In genomic region chr9:98030715-98031114, GRCm38 (mm10) we compare ENCODE assay signal across 9 mouse cellular contexts. TPM values are rescaled to one million over a fixed set of nuclear protein-coding genes. Genes with fewer than 3 reads are reported as not detected.
A peak's percentile ranks its signal among the peaks of the same experiment; 100 is the strongest.
DNase-seq lines count a peak whose midpoint lies in the region; ATAC-seq and TF ChIP-seq lines count a peak whose summit lies in the region.
"Had no signal": no experiment of that assay in that cellular context is flagged by ENCODE, and none has a peak within 500 bp of the region (broad histone marks: within the 10 kb centered on the region; RNA-seq: fewer than 3 reads in every experiment).

No protein-coding gene starts in this region.

- peaks cover 12% of the 10 kb centered on the region for H3K27me3 ChIP-seq in forebrain, embryonic 14.5 days (replicated peaks; ENCODE audit: control insufficient read depth, insufficient read depth, low read length)
- peaks cover 47% of the 10 kb centered on the region for H3K27me3 ChIP-seq in forebrain, embryonic 12.5 days
- H3K27me3 ChIP-seq: CH12.LX had no signal

- 0 out of 2 replicates have a peak overlapping the region, but pooled peaks have one; percentile 2 for H3K9ac ChIP-seq in forebrain, embryonic 14.5 days (ENCODE audit: low read length)
- H3K9ac ChIP-seq in forebrain, embryonic 12.5 days, result no peak overlapping the region

- H3K4me2 ChIP-seq in forebrain, embryonic 14.5 days (ENCODE audit: low read length), result 0 out of 2 replicates have a peak overlapping the region, but pooled peaks have one; percentile 10
- no peak overlapping the region for H3K4me2 ChIP-seq in forebrain, embryonic 12.5 days

- intact Hi-C loops in left cerebral cortex, adult 2 months (cut with DNase I), result loop anchor here (5.0 to 10.0 kb wide), 7 partner anchors 102 to 576 kb away; no protein-coding TSS in a partner anchor

- H3K4me3 ChIP-seq in forebrain, embryonic 14.5 days (ENCODE audit: low read depth, low read length), result no peak overlapping the region
- no peak overlapping the region for H3K4me3 ChIP-seq in forebrain, embryonic 12.5 days (replicated peaks)
- H3K4me3 ChIP-seq in left cerebral cortex, adult 2 months, result peak overlapping the region; percentile 69

- H3K36me3 ChIP-seq in forebrain, embryonic 14.5 days (ENCODE audit: control insufficient read depth, insufficient read depth, low read length), result no peaks in the 10 kb centered on the region
- H3K36me3 ChIP-seq in forebrain, embryonic 12.5 days (replicated peaks), result no peaks in the 10 kb centered on the region

- H3K27ac ChIP-seq in forebrain, embryonic 14.5 days (ENCODE audit: low read depth, low read length), result no peak overlapping the region
- H3K27ac ChIP-seq in forebrain, embryonic 12.5 days, result no peak overlapping the region
- no peak overlapping the region; the same call in 1 of the 2 replicates for H3K27ac ChIP-seq in left cerebral cortex, adult 2 months

- no peak for ATAC-seq in forebrain, embryonic 14.5 days
- no peak for ATAC-seq in forebrain, embryonic 12.5 days (ENCODE audit: low FRiP score)
- no peak for ATAC-seq in frontal cortex, adult (ENCODE audit: low TSS enrichment)

- TF ChIP-seq CTCF in left cerebral cortex, adult 2 months (IDR thresholded peaks at IDR 0.05), result peak; percentile 92

- peak; percentile 41 for DNase-seq in forebrain, embryonic 14.5 days (ENCODE audit: low spot score)
- peak in 1 of 2 experiments; percentile 36 for DNase-seq in left cerebral cortex, adult 2 months (ENCODE audit: extremely low spot score in 1 of 2, low spot score in 2 of 2)
- DNase-seq in left cerebral cortex, adult 11 months (ENCODE audit: low spot score), result no peak
- peak; percentile 45 for DNase-seq in brain, adult 2 months (ENCODE audit: low read depth, low spot score)
- peak; percentile 22 to 38 for DNase-seq in kidney, postnatal 4 days
- no peak for DNase-seq in urinary bladder, postnatal 36 days (ENCODE audit: low spot score in 2 of 2)

- WGBS in forebrain, embryonic 14.5 days, result 12% methylated on average over 2 of the region's 2 CpGs
- WGBS in forebrain, embryonic 12.5 days, result 17% methylated on average over 2 of the region's 2 CpGs

- H3K4me1 ChIP-seq in forebrain, embryonic 14.5 days (ENCODE audit: control insufficient read depth, insufficient read depth, low read length), result peaks cover 8% of the 10 kb centered on the region
- H3K4me1 ChIP-seq in forebrain, embryonic 12.5 days, result peaks cover 13% of the 10 kb centered on the region

- H3K9me3 ChIP-seq in forebrain, embryonic 14.5 days (replicated peaks; ENCODE audit: control insufficient read depth, low read length), result no peaks in the 10 kb centered on the region
- no peaks in the 10 kb centered on the region for H3K9me3 ChIP-seq in forebrain, embryonic 12.5 days

RNA-seq across cellular contexts. Expression of gene Clstn2, which starts 2.3 kb away (rescaled TPM):
- 7.5 and 12.0 TPM in 2 replicates for polyA plus RNA-seq in forebrain, embryonic 14.5 days (2014; fragmentation: Nextera tagmentation; extraction: Ambion mirVana)
- 2.8 and 3.1 TPM in 2 replicates for polyA plus RNA-seq in forebrain, embryonic 12.5 days (2016; fragmentation: Nextera tagmentation; extraction: Ambion mirVana)
- total RNA-seq in left cerebral cortex, adult 2 months (2021), result 10 to 100 TPM; 75.6 to 83.7 TPM
- total RNA-seq: CH12.LX had no signal

Comparison
In these comparisons a context has a peak if more than half of its experiments do, and no peak if none do; other contexts are left out.
1. DNase-seq: peak in forebrain, embryonic 14.5 days (single experiment), brain, adult 2 months (single experiment) and kidney, postnatal 4 days (2 of 2); none in left cerebral cortex, adult 11 months (single experiment) and urinary bladder, postnatal 36 days (0 of 2).